Mouse (Mus musculus) heart, adult 8-10 months (tissue): ENCODE measurements around the gene Mknk2. TPM values are rescaled to one million over a fixed set of nuclear protein-coding genes. Genes with fewer than 3 reads are reported as not detected.

Experiments
- DNase-seq: peaks from one replicate; pipeline ENCODE4 v3.0.0; 2022; ENCODE audit warnings: low spot score
- total RNA-seq, 4 experiments: library from RNA; stranded (reverse); gene quantifications; 2 replicates each; pipeline ENCODE4 v1.2.4; 2022

The Mknk2 gene
- total RNA-seq, 4 experiments from 2014 or later = 197 to 243 (median 216) TPM

- DNase-seq = no peak
Measured at GRCm38 (mm10) chr10:80692249-80693165, 14.6 kb upstream of the Mknk2 start.

- peak; percentile 77 for DNase-seq
Measured at GRCm38 (mm10) chr10:80687850-80688249, 9.9 kb upstream of the Mknk2 start.

GRCm38 (mm10) chr10:80686617-80687016 lies 8.7 kb upstream of the Mknk2 start:
- DNase-seq = no peak

- no peak for DNase-seq
Measured at GRCm38 (mm10) chr10:80684984-80685383, 7.1 kb upstream of the Mknk2 start.

GRCm38 (mm10) chr10:80684214-80684613 lies 6.3 kb upstream of the Mknk2 start:
- no peak for DNase-seq

GRCm38 (mm10) chr10:80683647-80684046 lies 5.7 kb upstream of the Mknk2 start:
- DNase-seq = no peak

GRCm38 (mm10) chr10:80682003-80682402 lies 4.1 kb upstream of the Mknk2 start:
- DNase-seq = no peak

GRCm38 (mm10) chr10:80680260-80680696 lies 2.4 kb upstream of the Mknk2 start:
- DNase-seq = no peak

GRCm38 (mm10) chr10:80679556-80680259 lies 1.8 kb upstream of the Mknk2 start:
- DNase-seq = no peak

- DNase-seq = no peak
Measured at GRCm38 (mm10) chr10:80678601-80679377, 877 bp upstream of the Mknk2 start.

- DNase-seq = no peak
Measured at GRCm38 (mm10) chr10:80677128-80677875, 610 bp downstream of the Mknk2 start.

- peak; percentile 99 for DNase-seq
Measured at GRCm38 (mm10) chr10:80676198-80676928, 1.5 kb downstream of the Mknk2 start.

- DNase-seq = no peak
Measured at GRCm38 (mm10) chr10:80675405-80676197, 2.3 kb downstream of the Mknk2 start.

- no peak for DNase-seq
Measured at GRCm38 (mm10) chr10:80674851-80675404, 3.0 kb downstream of the Mknk2 start.

- DNase-seq = peak; percentile 75
Measured at GRCm38 (mm10) chr10:80674161-80674711, 3.7 kb downstream of the Mknk2 start.

- DNase-seq = no peak
Measured at GRCm38 (mm10) chr10:80673690-80674089, 4.2 kb downstream of the Mknk2 start.

GRCm38 (mm10) chr10:80671936-80672690 lies 5.8 kb downstream of the Mknk2 start:
- peak; percentile 60 for DNase-seq

- no peak for DNase-seq
Measured at GRCm38 (mm10) chr10:80671251-80671650, 6.7 kb downstream of the Mknk2 start.
